Mouse (Mus musculus) forebrain, embryonic 14.5 days (tissue): Measurements from ENCODE around the gene Pde3a. TPM values are rescaled to one million over a fixed set of nuclear protein-coding genes. Genes with fewer than 3 reads are reported as not detected.
A peak's percentile ranks its signal among the peaks of the same experiment; 100 is the strongest.

ENCODE experiments used
- ATAC-seq: fragments of 200-750 bp; cut with Nextera tagmentation; 2 replicates; pipeline ENCODE4 v1.8.0; 2017; ENCODE audit warnings: mild to moderate bottlenecking, moderate library complexity
- DNase-seq: peaks from one replicate; pipeline ENCODE4 v3.0.0-alpha.2; 2015; ENCODE audit warnings: low spot score
- H3K27ac ChIP-seq: fragments of 300-500 bp; sonication (generic); 2 replicates; pipeline ENCODE4 v1.5.1; 2014; ENCODE audit warnings: low read depth, mild to moderate bottlenecking, control low read depth, low read length, moderate library complexity
- H3K27me3 ChIP-seq: fragments of 300-500 bp; sonication (generic); replicated peaks from 2 replicates; pipeline ENCODE4 v1.6.1; 2014; ENCODE audit warnings: low read length, control low read depth, mixed read lengths; ENCODE audit not compliant: control insufficient read depth, insufficient read depth
- H3K36me3 ChIP-seq: fragments of 300-500 bp; sonication (generic); 2 replicates; pipeline ENCODE4 v1.6.1; 2014; ENCODE audit warnings: low read length, control low read depth; ENCODE audit not compliant: control insufficient read depth, insufficient read depth
- H3K4me1 ChIP-seq: fragments of 300-500 bp; sonication (generic); 2 replicates; pipeline ENCODE4 v1.6.1; 2014; ENCODE audit warnings: antibody characterized with exemption, low read length, control low read depth; ENCODE audit not compliant: control insufficient read depth, insufficient read depth
- H3K4me2 ChIP-seq: fragments of 300-500 bp; sonication (generic); 2 replicates; pipeline ENCODE4 v1.6.1; 2014; ENCODE audit warnings: mild to moderate bottlenecking, control low read depth, low read length
- H3K4me3 ChIP-seq: fragments of 300-500 bp; sonication (generic); 2 replicates; pipeline ENCODE4 v1.5.1; 2014; ENCODE audit warnings: low read depth, low read length, control low read depth
- H3K9ac ChIP-seq: fragments of 300-500 bp; sonication (generic); 2 replicates; pipeline ENCODE4 v1.6.1; 2014; ENCODE audit warnings: mild to moderate bottlenecking, low read length, control low read depth, moderate library complexity
- H3K9me3 ChIP-seq: fragments of 300-500 bp; sonication (generic); replicated peaks from 2 replicates; pipeline ENCODE4 v1.6.1; 2016; ENCODE audit warnings: low read length, control low read depth, mixed read lengths; ENCODE audit not compliant: control insufficient read depth
- WGBS: fragments of 180-500 bp; shearing (Covaris S2); extraction: QIAGEN DNeasy Blood & Tissue Kit; methylation state at CpG from one replicate; pipeline ENCODE4 v1.1.7; 2014; 5-methylcytosine and 5-hydroxymethylcytosine counted together
- polyA plus RNA-seq: library from polyadenylated mRNA; unstranded; fragments of >200 nt; fragmentation: Nextera tagmentation; extraction: Ambion mirVana; gene quantifications from 2 replicates; pipeline ENCODE4 v1.2.1, GENCODE M21; 2014

Gene Pde3a
- polyA plus RNA-seq, 1 experiment from 2014 or later = 0.88 TPM

DNA sequence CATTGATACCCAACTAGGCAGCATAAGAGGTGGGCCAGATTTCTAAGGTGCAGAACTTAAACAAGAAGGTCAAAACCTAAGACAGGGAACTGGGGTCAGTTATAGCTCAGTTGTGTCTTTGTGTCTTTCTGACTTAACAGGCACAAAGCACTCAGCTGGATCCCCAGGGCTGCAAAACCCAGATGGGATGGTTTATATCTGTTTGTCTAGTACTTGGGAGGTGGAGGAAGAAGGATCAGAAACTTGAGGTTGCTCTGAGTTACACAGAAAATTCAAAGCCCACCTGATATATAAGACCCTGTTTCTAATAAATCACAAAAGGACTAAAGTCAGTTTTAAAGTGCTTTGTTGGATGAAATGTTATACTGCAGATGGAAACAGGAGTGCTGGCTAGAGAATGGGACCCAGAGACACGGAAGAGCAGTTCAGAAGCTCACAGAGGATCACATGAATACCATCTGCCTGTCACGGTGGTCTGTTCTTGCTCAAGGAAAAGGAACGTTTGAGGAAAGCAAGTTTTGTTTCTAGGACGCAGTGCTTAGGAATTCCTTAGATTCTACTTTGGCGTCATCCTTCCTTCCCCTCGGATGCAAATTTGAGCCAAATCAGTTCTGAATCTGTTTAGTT lies 16.2 kb upstream of the Pde3a start:
- WGBS = 85% methylated on average over 6 of the region's 6 CpGs
- H3K27me3 ChIP-seq = no peaks in the 10 kb centered on the region
- H3K9me3 ChIP-seq = no peaks in the 10 kb centered on the region
- no peaks in the 10 kb centered on the region for H3K36me3 ChIP-seq
- H3K4me1 ChIP-seq = no peaks in the 10 kb centered on the region
- ATAC-seq = no peak
- H3K27ac ChIP-seq = no peak overlapping the region
- DNase-seq = no peak
- H3K4me3 ChIP-seq = no peak overlapping the region
- no peak overlapping the region for H3K4me2 ChIP-seq
- H3K9ac ChIP-seq = no peak overlapping the region

DNA sequence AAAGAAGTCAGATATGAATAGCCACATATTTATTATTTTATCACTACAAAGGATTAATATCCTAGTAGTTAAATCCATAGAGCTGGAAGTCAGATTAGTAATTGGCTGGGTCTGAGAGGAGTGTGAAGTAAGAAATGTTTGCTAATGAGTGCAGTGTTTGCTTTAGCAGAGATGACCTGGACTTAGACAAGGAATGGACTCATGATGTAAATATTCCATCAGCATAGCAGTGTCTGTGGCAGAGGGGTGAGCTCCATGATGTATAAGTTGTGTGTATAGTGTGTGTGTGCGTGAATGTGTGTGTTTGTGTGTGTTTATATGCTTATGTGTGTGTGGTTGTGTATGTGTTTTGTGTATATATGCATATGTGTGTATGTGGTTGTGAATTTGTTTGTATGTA lies 7.3 kb upstream of the Pde3a start:
- no peaks in the 10 kb centered on the region for H3K4me1 ChIP-seq
- WGBS = 79% methylated on average over 1 of the region's 1 CpGs
- no peak overlapping the region for H3K4me2 ChIP-seq
- H3K4me3 ChIP-seq = no peak overlapping the region
- DNase-seq (no peak), ATAC-seq (no peak)
- H3K36me3 ChIP-seq = no peaks in the 10 kb centered on the region
- no peaks in the 10 kb centered on the region for H3K9me3 ChIP-seq
- H3K27ac ChIP-seq = no peak overlapping the region
- no peak overlapping the region for H3K9ac ChIP-seq
- H3K27me3 ChIP-seq = no peaks in the 10 kb centered on the region

DNA sequence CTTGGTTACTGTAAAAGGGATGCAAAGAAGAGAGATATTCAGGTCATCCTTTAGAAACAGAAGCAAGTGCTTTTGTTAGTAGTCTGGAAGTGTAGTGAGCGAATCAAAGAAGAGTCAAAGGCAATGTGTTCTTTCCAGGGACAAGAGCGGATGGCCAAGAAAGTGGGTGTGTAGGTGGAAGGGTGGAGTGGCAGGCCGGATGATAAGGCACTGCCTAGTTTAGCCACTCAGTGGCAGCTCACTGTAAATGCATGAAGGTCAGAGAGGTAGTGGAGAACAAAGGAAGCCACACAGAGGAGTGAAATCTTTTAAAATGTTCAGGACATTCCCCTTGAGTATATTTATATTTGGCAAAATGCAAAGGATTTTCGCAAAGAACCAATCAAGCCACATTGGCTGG lies 4.0 kb upstream of the Pde3a start:
- no peak overlapping the region for H3K4me3 ChIP-seq
- no peak for DNase-seq
- no peaks in the 10 kb centered on the region for H3K36me3 ChIP-seq
- H3K9me3 ChIP-seq = no peaks in the 10 kb centered on the region
- H3K27ac ChIP-seq = no peak overlapping the region
- no peak overlapping the region for H3K4me2 ChIP-seq
- no peak for ATAC-seq
- H3K4me1 ChIP-seq = no peaks in the 10 kb centered on the region
- WGBS = 83% methylated on average over 4 of the region's 4 CpGs
- H3K27me3 ChIP-seq = 0 out of 2 replicates have a peak, but pooled peaks cover 3% of the 10 kb centered on the region
- no peak overlapping the region for H3K9ac ChIP-seq

DNA sequence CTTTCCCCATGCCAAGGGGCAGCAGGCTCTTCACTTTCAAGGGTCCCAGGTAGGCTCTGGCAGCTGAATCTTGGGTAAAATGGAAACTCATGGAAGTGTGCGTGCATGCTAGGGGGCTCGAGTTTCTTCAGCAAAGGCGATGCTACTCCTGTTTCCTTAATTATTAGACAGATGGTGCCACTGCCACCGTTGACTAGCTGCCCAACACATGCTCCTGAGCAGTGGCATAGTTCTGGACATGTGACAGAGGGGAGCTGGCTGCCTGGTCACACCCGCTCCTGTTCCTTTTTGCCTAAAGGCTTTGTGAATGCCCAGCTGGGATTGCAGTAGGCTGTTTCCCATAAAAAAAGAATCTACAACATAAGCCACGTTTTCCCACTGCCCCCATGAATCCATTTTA lies 2.7 kb upstream of the Pde3a start:
- DNase-seq (peak; percentile 37), ATAC-seq (no peak)
- H3K4me2 ChIP-seq = no peak overlapping the region
- H3K27me3 ChIP-seq = 0 out of 2 replicates have a peak, but pooled peaks cover 8% of the 10 kb centered on the region
- no peaks in the 10 kb centered on the region for H3K4me1 ChIP-seq
- H3K36me3 ChIP-seq = no peaks in the 10 kb centered on the region
- no peak overlapping the region for H3K9ac ChIP-seq
- H3K4me3 ChIP-seq = no peak overlapping the region
- no peaks in the 10 kb centered on the region for H3K9me3 ChIP-seq
- 57% methylated on average over 6 of the region's 6 CpGs for WGBS
- H3K27ac ChIP-seq = no peak overlapping the region

DNA sequence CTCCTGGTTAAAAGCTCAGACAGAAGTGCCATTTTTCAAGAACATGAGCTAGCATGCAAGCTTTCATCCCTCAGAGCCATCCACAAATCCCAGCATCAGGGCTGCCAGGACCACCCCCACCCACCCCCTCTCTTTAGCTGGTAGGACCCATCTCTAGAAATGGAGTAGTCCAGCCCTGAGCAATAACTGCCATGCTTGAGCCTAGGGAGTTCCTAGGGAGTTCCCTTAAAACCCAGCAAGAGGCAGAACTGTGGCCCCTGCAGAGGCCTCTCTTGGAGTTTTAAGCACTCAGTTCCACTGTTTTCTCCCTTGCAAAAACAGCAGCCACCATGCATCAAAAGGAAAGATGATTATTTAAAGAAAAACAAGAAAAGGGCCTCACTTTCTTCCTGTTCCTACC lies 988 bp upstream of the Pde3a start:
- Histone ChIP-seq H3K4me3 (no peak overlapping the region), H3K27ac (no peak overlapping the region), H3K9me3 (no peaks in the 10 kb centered on the region), H3K36me3 (no peaks in the 10 kb centered on the region), H3K27me3 (0 out of 2 replicates have a peak, but pooled peaks cover 14% of the 10 kb centered on the region), H3K4me1 (no peaks in the 10 kb centered on the region), H3K9ac (no peak overlapping the region), H3K4me2 (no peak overlapping the region)
- ATAC-seq (no peak), DNase-seq (no peak)

DNA sequence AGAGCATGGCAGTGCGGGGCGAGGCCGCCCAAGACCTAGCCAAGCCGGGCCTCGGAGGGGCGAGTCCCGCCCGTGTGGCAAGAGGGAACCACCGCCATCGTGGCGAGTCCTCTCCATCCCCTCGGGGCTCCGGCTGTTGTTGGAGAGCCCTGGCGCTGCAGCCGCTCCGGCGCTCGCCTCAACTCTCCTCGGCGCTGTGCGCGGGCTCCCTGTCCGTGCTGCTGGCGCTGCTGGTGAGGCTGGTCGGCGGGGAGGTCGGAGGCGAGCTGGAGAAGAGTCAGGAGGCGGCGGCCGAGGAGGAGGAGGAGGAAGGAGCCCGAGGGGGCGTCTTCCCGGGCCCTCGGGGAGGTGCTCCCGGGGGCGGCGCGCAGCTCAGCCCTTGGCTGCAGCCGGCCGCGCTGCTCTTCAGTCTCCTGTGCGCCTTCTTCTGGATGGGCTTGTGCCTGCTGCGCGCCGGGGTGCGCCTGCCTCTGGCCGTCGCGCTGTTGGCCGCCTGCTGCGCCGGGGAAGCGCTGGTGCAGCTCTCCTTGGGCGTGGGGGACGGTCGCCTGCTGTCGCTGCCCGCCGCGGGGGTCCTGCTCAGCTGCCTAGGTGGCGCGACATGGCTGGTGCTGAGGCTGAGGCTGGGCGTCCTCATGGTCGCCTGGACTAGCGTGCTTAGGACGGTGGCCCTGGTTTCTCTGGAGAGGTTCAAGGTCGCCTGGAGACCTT lies 671 bp downstream of the Pde3a start:
- Histone ChIP-seq H3K36me3 (no peaks in the 10 kb centered on the region), H3K4me3 (peak overlapping the region; percentile 62), H3K9me3 (no peaks in the 10 kb centered on the region), H3K9ac (peak overlapping the region; percentile 66), H3K4me1 (no peaks in the 10 kb centered on the region), H3K4me2 (peak overlapping the region; percentile 98), H3K27me3 (0 out of 2 replicates have a peak, but pooled peaks cover 14% of the 10 kb centered on the region), H3K27ac (0 out of 2 replicates have a peak overlapping the region, but pooled peaks have one; percentile 9)
- DNase-seq = peak; percentile 65
- peak; percentile 86 for ATAC-seq
- under 1% methylated on average over 57 of the region's 68 CpGs for WGBS

DNA sequence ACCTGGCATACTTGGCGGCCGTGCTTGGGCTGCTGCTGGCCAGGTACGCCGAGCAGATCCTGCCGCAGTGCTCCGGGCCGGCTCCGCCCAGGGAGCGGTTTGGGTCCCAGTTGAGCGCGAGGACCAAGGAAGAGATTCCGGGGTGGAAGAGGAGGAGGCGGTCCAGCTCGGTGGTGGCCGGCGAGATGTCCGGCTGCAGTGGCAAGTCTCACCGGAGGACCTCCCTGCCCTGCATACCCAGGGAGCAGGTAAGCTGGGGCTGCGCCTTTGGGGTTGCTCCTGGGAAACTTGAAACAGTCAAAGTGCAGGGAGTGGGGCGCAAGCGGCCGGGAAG lies 1.2 kb downstream of the Pde3a start:
- under 1% methylated on average over 22 of the region's 22 CpGs for WGBS
- Histone ChIP-seq H3K36me3 (no peaks in the 10 kb centered on the region), H3K27ac (no peak overlapping the region), H3K4me1 (no peaks in the 10 kb centered on the region), H3K9ac (peak overlapping the region; percentile 66), H3K4me3 (peak overlapping the region; percentile 62), H3K9me3 (no peaks in the 10 kb centered on the region), H3K27me3 (0 out of 2 replicates have a peak, but pooled peaks cover 14% of the 10 kb centered on the region), H3K4me2 (peak overlapping the region; percentile 98)
- ATAC-seq (peak; percentile 2; the same call in 1 of the 2 replicates), DNase-seq (no peak)

DNA sequence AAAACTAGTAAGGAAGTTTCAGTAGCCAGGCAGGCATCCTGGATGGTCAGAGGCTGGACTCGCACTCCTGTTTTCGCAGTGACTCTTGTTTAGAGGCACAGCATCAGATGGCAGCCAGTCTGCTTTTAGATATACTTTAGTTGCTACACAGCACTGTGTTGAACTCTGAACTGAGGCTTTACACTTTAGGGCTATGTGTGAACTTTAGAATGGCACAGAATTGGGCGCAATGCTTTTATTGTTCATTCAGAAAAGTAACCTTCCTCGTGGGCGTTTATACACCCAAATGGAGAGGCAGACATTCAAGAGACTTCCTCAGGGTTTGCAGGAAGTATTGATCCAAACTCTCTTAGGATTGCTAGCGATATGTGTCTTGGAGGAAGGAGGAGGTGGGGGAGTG lies 1.9 kb downstream of the Pde3a start:
- DNase-seq (no peak), ATAC-seq (no peak)
- Histone ChIP-seq H3K4me1 (no peaks in the 10 kb centered on the region), H3K9me3 (no peaks in the 10 kb centered on the region), H3K4me3 (peak overlapping the region; percentile 62; the same call in 1 of the 2 replicates), H3K9ac (no peak overlapping the region), H3K36me3 (no peaks in the 10 kb centered on the region), H3K27me3 (0 out of 2 replicates have a peak, but pooled peaks cover 14% of the 10 kb centered on the region), H3K4me2 (peak overlapping the region; percentile 98; the same call in 1 of the 2 replicates), H3K27ac (no peak overlapping the region)
- WGBS = 61% methylated on average over 6 of the region's 6 CpGs

DNA sequence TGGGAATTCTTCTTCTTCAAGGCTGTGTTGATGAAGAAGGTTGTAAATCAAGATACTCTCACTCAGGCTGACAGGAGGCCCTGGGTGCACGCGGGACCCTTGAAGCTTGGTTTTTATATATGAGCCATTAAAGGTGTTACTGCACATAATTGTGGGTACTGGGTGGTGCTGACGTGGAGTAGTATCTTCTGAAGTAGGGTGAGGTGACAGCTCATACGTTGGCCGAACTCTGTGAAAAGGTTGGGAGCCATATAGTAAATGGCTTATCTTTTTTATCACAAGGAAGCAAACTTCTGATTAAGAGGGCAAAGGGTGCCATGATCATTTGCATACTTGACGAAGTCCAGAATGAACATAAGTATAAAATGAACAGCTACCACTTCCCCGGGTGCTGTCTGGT lies 3.5 kb downstream of the Pde3a start:
- Histone ChIP-seq H3K9me3 (no peaks in the 10 kb centered on the region), H3K36me3 (no peaks in the 10 kb centered on the region), H3K9ac (no peak overlapping the region), H3K27me3 (0 out of 2 replicates have a peak, but pooled peaks cover 14% of the 10 kb centered on the region), H3K4me3 (no peak overlapping the region), H3K4me1 (no peaks in the 10 kb centered on the region), H3K27ac (no peak overlapping the region), H3K4me2 (no peak overlapping the region)
- ATAC-seq = no peak
- WGBS = 89% methylated on average over 7 of the region's 7 CpGs
- DNase-seq = no peak
